In the genomic region with DNA sequence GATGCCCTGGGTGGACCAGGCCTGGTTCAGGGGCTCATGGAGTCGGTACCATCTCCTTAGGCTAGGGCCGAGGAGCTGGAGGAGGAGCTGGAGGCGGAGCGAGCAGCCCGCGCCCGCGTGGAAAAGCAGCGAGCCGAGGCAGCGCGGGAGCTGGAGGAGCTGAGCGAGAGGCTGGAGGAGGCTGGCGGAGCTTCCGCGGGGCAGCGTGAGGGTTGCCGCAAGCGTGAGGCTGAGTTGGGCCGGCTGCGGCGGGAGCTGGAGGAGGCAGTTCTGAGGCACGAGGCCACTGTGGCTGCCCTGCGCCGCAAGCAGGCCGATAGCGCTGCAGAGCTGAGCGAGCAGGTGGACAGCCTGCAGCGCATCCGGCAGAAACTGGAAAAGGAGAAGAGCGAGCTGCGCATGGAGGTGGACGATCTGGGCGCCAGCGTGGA, we compare ENCODE assay signal across 8 mouse cellular contexts. TPM values are rescaled to one million over a fixed set of nuclear protein-coding genes. Genes with fewer than 3 reads are reported as not detected.
DNase-seq lines count a peak whose midpoint lies in the region; ATAC-seq and TF ChIP-seq lines count a peak whose summit lies in the region.

No protein-coding gene starts in this region.

- no peak; the same call in 1 of the 2 replicates for TF ChIP-seq POLR2A in olfactory bulb, adult 2 months (IDR thresholded peaks at IDR 0.05; ENCODE audit: insufficient read depth, low read depth, low read length)

- TF ChIP-seq EP300 in liver, embryonic 14.5 days (IDR thresholded peaks at IDR 0.05; ENCODE audit: low read depth) = no peak

- no peaks in the 10 kb centered on the region for H3K9me3 ChIP-seq in heart, embryonic 14.5 days (ENCODE audit: control insufficient read depth, low read length)
- H3K9me3 ChIP-seq in embryonic facial prominence, embryonic 13.5 days = no peaks in the 10 kb centered on the region
- no peaks in the 10 kb centered on the region for H3K9me3 ChIP-seq in liver, embryonic 14.5 days (ENCODE audit: control insufficient read depth, low read length)

- peak; percentile 2; the same call in 1 of the 2 replicates for TF ChIP-seq CTCF in liver, embryonic 14.5 days (IDR thresholded peaks at IDR 0.05; ENCODE audit: low read depth)
- no peak for TF ChIP-seq CTCF in olfactory bulb, adult 2 months (IDR thresholded peaks at IDR 0.05; ENCODE audit: insufficient read depth, low read depth, low read length)

- H3K4me1 ChIP-seq in heart, embryonic 14.5 days (ENCODE audit: control insufficient read depth in 2 of 2, insufficient read depth in 2 of 2, low read length in 2 of 2) = peaks cover 0 to 5% of the 10 kb centered on the region in 2 experiments; a peak in 1 of 4 replicates
- H3K4me1 ChIP-seq in embryonic facial prominence, embryonic 13.5 days = peaks cover 20% of the 10 kb centered on the region
- no peaks in the 10 kb centered on the region; a peak in 1 of 4 replicates for H3K4me1 ChIP-seq in liver, embryonic 14.5 days (replicated peaks; ENCODE audit: control insufficient read depth in 2 of 2, insufficient read depth in 2 of 2, low read length in 1 of 2)
- peaks cover 30% of the 10 kb centered on the region for H3K4me1 ChIP-seq in olfactory bulb, adult 2 months (ENCODE audit: control insufficient read depth, insufficient read depth, low read length)

- 24% methylated on average over 35 of the region's 35 CpGs for whole genome bisulfite sequencing in heart, embryonic 14.5 days
- under 1% methylated on average over 35 of the region's 35 CpGs for WGBS in embryonic facial prominence, embryonic 13.5 days
- WGBS in liver, embryonic 14.5 days (ENCODE audit: insufficient replicate concordance) = 2% methylated on average over 35 of the region's 35 CpGs
- WGBS in olfactory bulb, adult 2 months = under 1% methylated on average over 35 of the region's 35 CpGs

- H3K27me3 ChIP-seq in heart, embryonic 14.5 days (ENCODE audit: control insufficient read depth, insufficient read depth, low read length) = peaks cover 16% of the 10 kb centered on the region; the same call in 1 of the 2 replicates
- peaks cover 91% of the 10 kb centered on the region for H3K27me3 ChIP-seq in embryonic facial prominence, embryonic 13.5 days
- peaks cover 49% of the 10 kb centered on the region for H3K27me3 ChIP-seq in liver, embryonic 14.5 days (ENCODE audit: control insufficient read depth, insufficient read depth, low read length)

- ATAC-seq in heart, embryonic 14.5 days (ENCODE audit: insufficient number of reproducible peaks, insufficient read depth, low FRiP score, low read depth) = no peak
- 0 out of 2 replicates have a peak, but pooled peaks have one; percentile 5 for ATAC-seq in embryonic facial prominence, embryonic 13.5 days (ENCODE audit: insufficient number of reproducible peaks, insufficient read depth, low FRiP score, low TSS enrichment, low read depth)
- no peak for ATAC-seq in liver, embryonic 14.5 days (ENCODE audit: insufficient read depth)

- peaks cover 100% of the 10 kb centered on the region for H3K36me3 ChIP-seq in heart, embryonic 14.5 days (ENCODE audit: control insufficient read depth, insufficient read depth, low read length)
- H3K36me3 ChIP-seq in embryonic facial prominence, embryonic 13.5 days = peaks cover 37% of the 10 kb centered on the region
- H3K36me3 ChIP-seq in liver, embryonic 14.5 days (replicated peaks; ENCODE audit: control insufficient read depth, insufficient read depth, low read depth) = peaks cover 3% of the 10 kb centered on the region

- H3K27ac ChIP-seq in heart, embryonic 14.5 days (replicated peaks in 1 of 2; ENCODE audit: control insufficient read depth in 1 of 2, insufficient read depth in 1 of 2, low read depth in 2 of 2, low read length in 2 of 2) = no peak overlapping the region
- H3K27ac ChIP-seq in embryonic facial prominence, embryonic 13.5 days = no peak overlapping the region
- H3K27ac ChIP-seq in liver, embryonic 14.5 days = no peak overlapping the region
- no peak overlapping the region for H3K27ac ChIP-seq in olfactory bulb, adult 2 months (ENCODE audit: insufficient read depth, low read depth, low read length)

- H3K4me2 ChIP-seq in heart, embryonic 14.5 days (ENCODE audit: low read length) = peak overlapping the region; percentile 34
- peak overlapping the region; percentile 68 for H3K4me2 ChIP-seq in embryonic facial prominence, embryonic 13.5 days
- H3K4me2 ChIP-seq in liver, embryonic 14.5 days (ENCODE audit: low read depth) = peak overlapping the region; percentile 53

- no peak for DNase-seq in heart, adult 18-20 months
- DNase-seq in adrenal gland, postnatal 36 days = peak; percentile 41 to 69
- peak; percentile 30 for DNase-seq in induced T-regulatory cell, adult 2 months (ENCODE audit: low read depth)
- DNase-seq in liver, embryonic 14.5 days (ENCODE audit: low read depth in 3 of 3, low spot score in 3 of 3) = no peak
- no peak for DNase-seq in thymus, adult 18-20 months

- H3K4me3 ChIP-seq in heart, embryonic 14.5 days (ENCODE audit: control insufficient read depth in 1 of 2, insufficient read depth in 1 of 2, low read depth in 1 of 2, low read length in 2 of 2) = no peak overlapping the region
- H3K4me3 ChIP-seq in embryonic facial prominence, embryonic 13.5 days = peak overlapping the region; percentile 38
- 0 out of 4 replicates have a peak overlapping the region, but pooled peaks of 1 of the 2 experiments have one; percentile 15 for H3K4me3 ChIP-seq in liver, embryonic 14.5 days (ENCODE audit: insufficient read depth in 1 of 2, low read depth in 2 of 2, low read length in 2 of 2)
- H3K4me3 ChIP-seq in olfactory bulb, adult 2 months (ENCODE audit: insufficient read depth, low read depth, low read length) = peak overlapping the region; percentile 34

- H3K9ac ChIP-seq in heart, embryonic 14.5 days (ENCODE audit: low read length) = peak overlapping the region; percentile 34; the same call in 1 of the 2 replicates
- peak overlapping the region; percentile 61 for H3K9ac ChIP-seq in embryonic facial prominence, embryonic 13.5 days
- no peak overlapping the region for H3K9ac ChIP-seq in liver, embryonic 14.5 days (replicated peaks)

RNA-seq across cellular contexts. Expression of gene Myh7b, which starts 18.2 kb away (rescaled TPM):
- polyA plus RNA-seq in heart, embryonic 14.5 days (2014; fragmentation: Nextera tagmentation; extraction: Ambion mirVana) = 26.5 and 27.3 TPM in 2 replicates
- total RNA-seq in heart, adult 18-20 months (2021) = 10 to 100 TPM; 23.0 to 30.1 TPM
- under 1 TPM; 0.03 to 0.07 TPM for total RNA-seq in adrenal gland, postnatal 36 days (2021)
- polyA plus RNA-seq in embryonic facial prominence, embryonic 13.5 days (2015; fragmentation: Nextera tagmentation; extraction: Ambion mirVana) = 0.28 and 0.55 TPM in 2 replicates
- 1.7 and 3.0 TPM in 2 replicates for polyA plus RNA-seq in liver, embryonic 14.5 days (2012; rRNA removed)
- polyA plus RNA-seq in liver, embryonic 14.5 days (2014; fragmentation: Nextera tagmentation; extraction: Ambion mirVana) = 1.5 and 1.6 TPM in 2 replicates
- not detected in 2 replicates for polyA plus RNA-seq in olfactory bulb, adult 2 months (2012; ENCODE audit: insufficient read depth, insufficient read length, low replicate concordance, missing spikeins)

RNA-seq across cellular contexts. Expression of gene Gss, which starts 36.6 kb away (rescaled TPM):
- 22.2 and 23.9 TPM in 2 replicates for polyA plus RNA-seq in heart, embryonic 14.5 days (2014; fragmentation: Nextera tagmentation; extraction: Ambion mirVana)
- total RNA-seq in heart, adult 18-20 months (2021) = 10 to 100 TPM; 14.4 to 15.6 TPM
- total RNA-seq in adrenal gland, postnatal 36 days (2021) = 10 to 100 TPM; 54.2 to 74.3 TPM
- polyA plus RNA-seq in embryonic facial prominence, embryonic 13.5 days (2015; fragmentation: Nextera tagmentation; extraction: Ambion mirVana) = 32.2 and 35.5 TPM in 2 replicates
- 34.2 and 37.9 TPM in 2 replicates for polyA plus RNA-seq in liver, embryonic 14.5 days (2012; rRNA removed)
- 64.6 and 69.5 TPM in 2 replicates for polyA plus RNA-seq in liver, embryonic 14.5 days (2014; fragmentation: Nextera tagmentation; extraction: Ambion mirVana)
- not detected in 2 replicates for polyA plus RNA-seq in olfactory bulb, adult 2 months (2012; ENCODE audit: insufficient read depth, insufficient read length, low replicate concordance, missing spikeins)

Comparison
In these comparisons a context has a peak if more than half of its experiments do, and no peak if none do; other contexts are left out.
1. H3K4me3 ChIP-seq: peak in embryonic facial prominence, embryonic 13.5 days (single experiment) and olfactory bulb, adult 2 months (single experiment); none in heart, embryonic 14.5 days (0 of 2).
2. DNase-seq: peak in adrenal gland, postnatal 36 days (2 of 2) and induced T-regulatory cell, adult 2 months (single experiment); none in heart, adult 18-20 months (0 of 2), liver, embryonic 14.5 days (0 of 3) and thymus, adult 18-20 months (0 of 2).
3. Peak in every context shown above with its lines, with median percentiles within 50 percentile points of each other: H3K4me2 ChIP-seq.